Mouse (Mus musculus): ENCODE measurements around the gene Fam160b1.

The Fam160b1 gene

GRCm38 (mm10) chr19:57344678-57345077 is 15.8 kb upstream of the Fam160b1 start:
- DNase-seq = no peak

- DNase-seq = no peak
Measured at GRCm38 (mm10) chr19:57349096-57349495, 11.4 kb upstream of the Fam160b1 start.

GRCm38 (mm10) chr19:57352337-57352935 is 8.0 kb upstream of the Fam160b1 start:
- no peak for DNase-seq

DNA sequence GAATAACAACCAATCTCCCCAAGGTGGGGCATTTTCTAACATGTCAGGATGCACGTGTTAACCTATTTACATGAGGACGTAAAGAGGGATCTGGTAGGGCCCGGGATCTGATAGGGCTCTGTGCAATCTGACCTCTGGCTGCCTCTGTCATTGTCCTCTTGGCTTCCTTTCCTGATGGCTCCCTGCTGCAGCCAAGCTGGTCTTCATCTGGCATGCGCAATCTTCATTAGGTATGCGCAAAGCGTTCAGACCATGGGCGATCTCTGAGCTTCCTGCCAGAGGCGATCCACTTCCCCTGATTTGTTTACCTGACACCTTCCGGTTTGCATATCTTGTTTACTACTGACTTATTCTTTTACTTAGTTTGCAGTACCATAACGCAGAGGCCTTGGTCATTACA is 7.3 kb upstream of the Fam160b1 start:
- no peak for DNase-seq

- no peak for DNase-seq
Measured at GRCm38 (mm10) chr19:57354050-57354449, 6.4 kb upstream of the Fam160b1 start.

- DNase-seq = no peak
Measured at GRCm38 (mm10) chr19:57354715-57355114, 5.8 kb upstream of the Fam160b1 start.

- DNase-seq = no peak
Measured at GRCm38 (mm10) chr19:57355451-57356251, 4.8 kb upstream of the Fam160b1 start.

DNA sequence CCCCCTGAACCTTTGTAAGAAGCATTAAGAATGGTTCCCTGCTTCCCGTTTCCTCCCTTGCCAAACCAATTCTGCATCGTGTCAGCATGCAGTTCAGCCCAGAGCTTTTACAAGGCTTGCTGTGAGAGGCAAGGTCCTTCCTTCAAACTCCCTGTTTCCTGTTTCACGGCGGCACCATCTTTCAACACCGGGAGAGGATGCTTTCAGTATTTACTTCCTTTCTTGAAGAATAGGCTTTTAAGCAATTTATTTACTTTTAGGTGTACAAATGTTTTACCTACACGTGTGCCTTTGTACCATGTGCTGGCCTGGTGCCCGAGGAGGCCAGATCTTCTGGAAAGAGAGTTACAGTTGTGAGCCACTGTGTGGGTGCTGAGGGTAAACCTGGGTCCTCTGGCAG is 4.2 kb upstream of the Fam160b1 start:
- no peak for DNase-seq

DNA sequence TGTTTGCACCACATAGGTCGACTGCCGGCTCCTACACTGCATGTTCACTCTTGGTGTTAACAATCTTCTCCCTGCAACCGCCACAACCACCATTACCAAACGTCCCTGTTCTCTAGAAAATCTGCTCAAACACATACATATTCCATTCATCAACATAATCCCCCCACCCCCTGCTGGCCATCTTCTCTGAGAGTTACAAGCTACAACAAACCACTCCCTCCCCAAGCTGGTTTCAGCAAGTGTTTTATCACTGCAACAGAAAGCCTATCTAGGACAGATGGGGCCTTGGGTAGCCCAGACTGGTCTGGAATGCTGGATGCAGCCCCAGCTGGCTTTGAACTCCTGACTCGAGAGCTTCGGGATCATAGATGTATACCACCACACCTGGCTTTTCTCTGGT is 3.2 kb upstream of the Fam160b1 start:
- no peak for DNase-seq

DNA sequence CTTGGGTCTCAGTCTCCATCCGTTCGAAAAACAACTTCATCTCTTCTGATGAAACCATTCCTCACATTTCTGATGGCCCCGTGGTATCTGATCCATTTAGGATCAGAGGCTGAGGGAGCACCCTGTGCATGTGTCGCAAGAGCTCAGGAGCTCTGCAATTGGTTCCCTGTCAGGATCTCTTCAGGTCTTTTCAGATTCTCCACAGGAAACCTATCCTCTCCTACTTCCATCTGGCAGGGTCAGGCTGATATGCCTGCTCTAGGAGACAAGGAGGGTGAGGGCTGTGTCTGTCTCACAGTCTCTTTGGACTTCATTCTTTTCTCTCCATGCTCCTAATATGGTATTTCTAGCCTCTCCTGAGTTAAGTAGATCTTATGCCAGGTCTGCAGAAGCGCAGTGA is 2.7 kb upstream of the Fam160b1 start:
- DNase-seq = no peak

DNA sequence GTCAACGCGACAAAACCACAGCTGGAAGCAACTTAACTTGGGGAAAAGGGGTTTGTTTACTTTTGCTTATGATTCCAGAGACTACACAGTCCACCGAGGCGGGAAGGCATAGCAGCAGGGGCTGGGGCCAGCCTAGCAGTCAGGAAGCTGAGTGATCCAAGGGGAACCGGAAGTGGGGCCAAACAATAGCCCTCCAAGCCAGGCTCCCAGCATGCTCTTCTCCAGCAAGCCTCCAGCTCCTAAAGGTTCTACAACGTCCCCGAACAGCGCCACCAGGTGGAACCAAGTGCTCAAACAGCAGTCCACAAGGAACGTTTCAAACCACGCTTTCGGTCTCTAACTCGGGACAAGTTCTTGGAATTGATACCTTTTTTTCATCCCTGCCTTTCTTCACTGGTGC is 2.2 kb upstream of the Fam160b1 start:
- peak; percentile 84 to 91 for DNase-seq

GRCm38 (mm10) chr19:57358836-57359598 is 1.5 kb upstream of the Fam160b1 start:
- DNase-seq = no peak

GRCm38 (mm10) chr19:57359701-57360326 is 666 bp upstream of the Fam160b1 start:
- peak in 1 of 2 experiments; percentile 50 for DNase-seq

GRCm38 (mm10) chr19:57361131-57361938 is 855 bp downstream of the Fam160b1 start:
- DNase-seq = peak; percentile 52 to 74

GRCm38 (mm10) chr19:57361939-57362307 is 1.4 kb downstream of the Fam160b1 start:
- no peak for DNase-seq

GRCm38 (mm10) chr19:57362586-57362985 is 2.1 kb downstream of the Fam160b1 start:
- no peak for DNase-seq

- DNase-seq = no peak
Measured at GRCm38 (mm10) chr19:57363076-57363475, 2.6 kb downstream of the Fam160b1 start.

DNA sequence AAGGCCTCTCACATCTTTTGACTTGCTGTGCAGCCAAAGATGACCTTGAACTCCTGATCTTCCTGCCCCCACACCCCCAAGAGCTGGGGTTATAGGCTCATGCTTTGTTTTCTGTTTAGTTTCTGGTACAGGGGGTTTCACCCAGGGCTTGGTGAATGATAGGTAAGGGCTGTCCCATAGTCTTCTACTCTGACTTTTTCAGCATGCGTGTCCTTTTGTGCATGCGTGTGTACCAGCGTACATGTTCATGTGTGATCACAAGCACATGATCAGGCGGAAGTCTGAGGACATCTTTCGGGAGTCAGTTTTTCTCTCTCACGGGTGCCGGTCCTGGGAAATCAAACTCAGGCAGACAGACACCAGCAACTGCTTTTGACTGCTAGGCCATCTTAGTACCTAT is 3.1 kb downstream of the Fam160b1 start:
- no peak for DNase-seq

GRCm38 (mm10) chr19:57364942-57365673 is 4.6 kb downstream of the Fam160b1 start:
- DNase-seq = peak; percentile 83 to 88

DNA sequence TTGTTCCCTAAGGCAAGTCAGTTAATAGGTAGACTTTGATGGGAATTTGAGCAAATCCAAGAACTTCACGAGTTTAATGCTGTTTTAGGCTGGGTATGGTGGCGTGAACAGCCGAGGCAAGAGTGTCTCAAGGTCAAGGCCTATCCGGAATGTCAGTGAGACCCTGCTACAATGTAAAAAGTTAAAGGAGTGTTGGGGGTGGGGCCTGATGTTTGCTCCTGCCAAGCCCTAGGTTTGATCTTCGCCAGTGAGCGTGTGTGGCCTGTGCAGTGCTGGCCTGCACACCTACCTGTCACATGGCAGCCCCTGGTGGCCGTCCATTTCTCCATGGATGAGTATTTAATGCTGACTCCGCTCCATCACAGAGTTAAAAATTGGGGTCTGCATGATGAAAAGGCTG is 5.5 kb downstream of the Fam160b1 start:
- no peak for DNase-seq

DNA sequence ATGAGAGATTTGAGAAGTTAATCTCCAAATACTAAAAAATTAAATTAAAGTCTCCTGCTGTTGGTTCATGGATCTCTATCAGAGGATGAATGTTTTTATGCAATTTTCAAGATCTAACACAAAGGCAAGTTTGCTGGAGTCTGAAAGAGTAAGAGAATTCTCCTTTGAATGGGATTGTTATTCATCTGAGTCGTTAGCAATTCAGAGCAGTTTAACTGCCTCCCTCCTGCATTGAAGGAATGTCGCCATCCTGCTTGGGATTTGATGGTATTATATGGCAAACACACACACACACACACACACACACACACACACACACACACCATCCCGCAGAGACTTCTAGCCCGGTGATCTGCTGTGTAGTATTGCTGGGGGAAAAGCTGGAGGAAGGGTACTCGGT is 6.1 kb downstream of the Fam160b1 start:
- DNase-seq = no peak

- peak; percentile 45 to 47 for DNase-seq
Measured at GRCm38 (mm10) chr19:57367201-57367600, 6.7 kb downstream of the Fam160b1 start.
